Mouse (Mus musculus) adrenal gland, adult 18-20 months (tissue): Measurements from ENCODE around the gene Krt1. TPM values are rescaled to one million over a fixed set of nuclear protein-coding genes. Genes with fewer than 3 reads are reported as not detected.

Experiments used
- DNase-seq, 2 experiments: peaks; one replicate each; pipeline ENCODE4 v3.0.0; 2021 to 2022; ENCODE audit warnings: low spot score in 2 of 2
- microRNA-seq, 2 experiments: library from miRNA; unstranded; fragments of <30 nt; microRNA quantifications; one replicate each; pipeline ENCODE4 v1.2.0; 2021; ENCODE audit warnings: borderline number of aligned reads in 2 of 2
- total RNA-seq, 2 experiments: library from RNA; stranded (reverse); gene quantifications; 1 replicate in 1 of 2; 2 replicates in 1 of 2; pipeline ENCODE4 v1.2.3; 2021

The Krt1 gene
- total RNA-seq, 2 experiments from 2014 or later, result 0.56 TPM; not detected in 1

DNA sequence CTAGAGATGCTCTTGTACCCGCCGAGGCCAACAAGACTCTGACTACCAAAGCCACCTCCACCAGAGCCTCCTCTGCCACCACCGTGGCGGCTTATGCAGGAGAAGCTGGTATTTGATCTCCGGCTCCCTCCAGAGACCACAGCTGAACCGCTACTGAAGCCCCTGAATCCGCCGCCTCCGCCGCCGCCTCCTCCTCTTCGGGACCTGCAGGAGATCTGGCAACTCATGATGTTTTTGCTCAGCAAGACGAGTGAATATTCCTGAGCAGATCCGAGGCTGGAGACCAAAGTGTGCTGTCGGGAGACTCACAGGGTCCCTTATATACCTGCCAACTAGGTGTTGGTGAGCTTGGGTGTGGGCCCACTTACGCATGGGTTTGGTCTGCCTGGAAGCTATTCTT lies 32.7 kb downstream of the Krt1 start, which contains the start of gene Krt2:
TSS of gene Krt2 (minus strand) at position 295 of the 400 bp plus-strand sequence.
- no peak for DNase-seq

DNA sequence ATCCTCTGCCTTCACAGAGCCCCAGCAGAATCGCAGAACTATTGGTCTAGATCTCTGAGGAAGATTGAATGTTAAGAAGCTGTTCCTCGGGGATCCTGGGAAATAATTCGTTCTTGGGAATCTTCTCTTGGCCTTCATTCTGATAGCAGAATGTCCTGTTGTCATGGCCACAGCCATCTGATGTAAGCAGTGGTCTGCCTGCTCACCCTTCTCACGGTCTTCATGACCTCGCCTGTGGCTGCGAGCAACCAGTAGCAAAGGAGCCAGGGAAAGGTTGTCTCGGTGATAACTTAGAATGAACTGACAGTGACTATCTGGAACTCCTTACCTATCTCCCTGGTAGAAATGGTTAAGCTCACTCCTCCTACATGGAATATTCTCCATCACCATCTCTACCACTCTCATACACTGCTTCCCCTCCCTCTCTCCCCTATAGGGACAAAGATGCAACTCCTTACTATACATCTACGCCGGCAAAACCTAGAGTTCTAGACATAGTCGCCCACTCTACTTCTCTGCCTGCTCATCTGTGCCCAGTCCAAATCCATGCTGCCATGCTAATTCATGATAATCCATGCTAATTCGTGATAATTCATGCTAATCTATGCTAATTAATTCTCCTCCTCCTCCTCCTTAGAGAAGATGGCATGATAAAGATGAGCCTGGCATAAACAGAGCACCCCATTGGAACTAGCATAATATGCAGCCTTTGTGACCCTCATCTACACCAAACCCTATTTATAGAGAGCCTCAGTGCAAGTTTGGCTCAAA lies 47.4 kb downstream of the Krt1 start:
- no peak for DNase-seq

DNA sequence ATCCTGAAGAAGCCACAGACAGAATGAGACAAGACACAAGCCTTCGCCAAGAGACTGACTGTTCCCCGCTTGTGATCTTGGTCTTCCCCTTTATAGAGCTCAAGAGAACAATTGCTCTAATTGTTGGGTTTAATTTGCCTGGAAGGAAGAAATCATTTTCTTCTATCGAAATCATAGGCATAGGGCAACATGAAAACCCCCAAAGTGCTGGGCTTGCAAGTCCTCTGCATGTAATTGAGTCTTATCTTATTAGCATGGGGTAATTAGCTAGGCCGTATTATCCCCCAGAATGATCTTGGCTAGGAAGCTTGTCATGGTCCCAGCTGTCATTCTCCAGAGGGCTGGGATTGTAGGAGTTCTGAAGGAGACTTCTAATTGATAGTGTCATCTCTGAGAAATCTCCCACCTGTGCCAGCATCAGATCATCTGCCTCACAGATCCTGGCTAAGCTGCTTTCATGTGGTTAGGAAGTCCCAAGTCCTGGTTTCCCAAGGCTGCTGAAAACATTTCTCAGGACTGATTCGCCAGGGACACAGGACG lies 48.2 kb downstream of the Krt1 start, which contains the start of gene Krt73:
TSS of gene Krt73 (minus strand) at position 51 of the 540 bp plus-strand sequence.
- no peak for DNase-seq

Small RNAs within 50 kb of the gene (microRNA-seq; reads per million reads assigned to microRNA genes)
- 0 reads per million in 2 experiments for gene Gm44356

Other genes with a start within 250 kb of the Krt1 start
- gene Gm5414, start 222.6 kb downstream of the Krt1 start, total RNA-seq, result not detected
- gene Gm5478, start 203.4 kb downstream of the Krt1 start, total RNA-seq, result not detected
- gene Krt6b, start 170.5 kb downstream of the Krt1 start, total RNA-seq, result not detected
- not detected for gene Krt6a, start 156.5 kb downstream of the Krt1 start, total RNA-seq
- not detected for gene Krt5, start 137.9 kb downstream of the Krt1 start, total RNA-seq
- not detected for gene Krt71, start 107.7 kb downstream of the Krt1 start, total RNA-seq
- gene Krt72, start 64.3 kb downstream of the Krt1 start, total RNA-seq, result not detected
- not detected for gene Krt73, start 48.4 kb downstream of the Krt1 start, total RNA-seq
- gene Krt2, start 32.6 kb downstream of the Krt1 start, total RNA-seq, result not detected
- gene Krt77, start 18.9 kb upstream of the Krt1 start, total RNA-seq, result not detected
- gene Krt76, start 42.1 kb upstream of the Krt1 start, total RNA-seq, result under 1 TPM in 1 of 2 experiments, not detected in 1; 0.13 TPM
- not detected for gene Krt4, start 73.9 kb upstream of the Krt1 start, total RNA-seq
- gene Krt79, start 89.5 kb upstream of the Krt1 start, total RNA-seq, result 1 to 10 TPM in 1 of 2 experiments, under 1 TPM in 1; 0.73 to 3.6 TPM
- not detected for gene Krt78, start 103.5 kb upstream of the Krt1 start, total RNA-seq
- gene Krt8, start 153.7 kb upstream of the Krt1 start, total RNA-seq, result 1 to 10 TPM in 1 of 2 experiments, under 1 TPM in 1; 0.70 to 1.1 TPM
- gene Krt18, start 177.4 kb upstream of the Krt1 start, total RNA-seq, result 1 to 10 TPM; 1.0 to 1.3 TPM
- gene Eif4b, start 223.0 kb upstream of the Krt1 start, total RNA-seq, result 100 to 1,000 TPM; 197 to 252 TPM
- 10 to 100 TPM; 76.9 to 89.5 TPM for gene Tns2, start 249.6 kb upstream of the Krt1 start, total RNA-seq